Mouse (Mus musculus) heart, embryonic 16.5 days (tissue): ENCODE data around the gene Stradb. TPM values are rescaled to one million over a fixed set of nuclear protein-coding genes. Genes with fewer than 3 reads are reported as not detected.

Source experiments
- polyA plus RNA-seq: library from polyadenylated mRNA; unstranded; fragments of >200 nt; fragmentation: Nextera tagmentation; extraction: Ambion mirVana; gene quantifications from 2 replicates; pipeline ENCODE4 v1.2.1, GENCODE M21; 2015

Gene Stradb
- polyA plus RNA-seq, 1 experiment from 2014 or later = 25.9 TPM

Other genes with a start within 250 kb of the Stradb start
- gene Casp8, start 178.1 kb upstream of the Stradb start, polyA plus RNA-seq = 24.6 and 26.0 TPM in 2 replicates
- gene Trak2, start 92 bp upstream of the Stradb start, polyA plus RNA-seq = 29.5 and 37.2 TPM in 2 replicates
- gene C2cd6, start 121.4 kb downstream of the Stradb start, polyA plus RNA-seq = not detected in 2 replicates
- 13.5 and 15.4 TPM in 2 replicates for gene Tmem237, start 146.9 kb downstream of the Stradb start, polyA plus RNA-seq
- gene Mpp4, start 189.9 kb downstream of the Stradb start, polyA plus RNA-seq = 0.74 and 1.7 TPM in 2 replicates